Mouse (Mus musculus) G1E (cell line): ENCODE data around the gene Spon1.

ENCODE experiments used
- CTCF ChIP-seq: IDR thresholded peaks from 2 replicates; pipeline ENCODE4 v1.5.1; 2012; ENCODE audit warnings: low read depth, low read length, inconsistent platforms, mixed read lengths
- GATA1 ChIP-seq: IDR thresholded peaks from 2 replicates; pipeline ENCODE4 v1.6.1; 2012; ENCODE audit warnings: borderline replicate concordance, low read length, inconsistent platforms, mixed read lengths
- TAL1 ChIP-seq: conservative IDR thresholded peaks from 2 replicates; pipeline ENCODE4 v1.6.1; 2012; ENCODE audit warnings: low read depth, low read length, inconsistent platforms, mixed read lengths

DNA sequence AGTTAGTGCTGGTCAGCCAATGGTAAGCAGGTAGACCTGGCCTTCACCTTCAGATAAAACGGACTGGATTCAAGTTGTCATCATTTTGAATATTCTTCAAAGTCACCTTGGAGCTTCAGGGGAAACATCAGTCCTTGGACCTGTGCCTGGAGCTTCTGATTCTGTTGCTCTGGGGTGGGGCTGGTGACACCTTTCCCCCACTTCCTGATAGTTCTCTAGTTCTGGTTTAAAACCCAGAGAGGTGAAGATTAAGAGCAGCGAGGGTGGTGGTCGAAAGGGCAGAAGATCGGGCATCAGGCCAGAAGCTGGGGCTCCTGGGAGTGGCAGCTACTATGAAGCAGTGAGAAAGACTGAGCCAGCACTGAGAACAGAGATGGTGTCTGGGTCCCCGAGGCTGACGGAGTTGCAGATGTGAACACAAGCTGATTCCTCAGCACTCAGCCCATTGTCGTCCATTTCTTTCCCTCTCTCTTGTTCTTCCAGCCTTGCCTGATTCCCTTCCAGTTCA is 51.1 kb downstream of the Spon1 start:
- TF ChIP-seq TAL1 = no peak
- no peak for TF ChIP-seq CTCF
- no peak for TF ChIP-seq GATA1
